Mouse (Mus musculus) lung, embryonic 16.5 days (tissue): ENCODE results near the gene Adamtsl4. TPM values are rescaled to one million over a fixed set of nuclear protein-coding genes. Genes with fewer than 3 reads are reported as not detected.

ENCODE experiments used
- ATAC-seq: fragments of 200-750 bp; cut with Nextera tagmentation; 2 replicates; pipeline ENCODE4 v1.8.0; 2017; ENCODE audit warnings: low read depth, mild to moderate bottlenecking, moderate library complexity
- H3K27ac ChIP-seq: fragments of 300-500 bp; sonication (generic); 2 replicates; pipeline ENCODE4 v1.5.1; 2014; ENCODE audit warnings: mild to moderate bottlenecking, control low read depth, low read length
- H3K27me3 ChIP-seq: fragments of 300-500 bp; sonication (generic); 2 replicates; pipeline ENCODE4 v1.6.1; 2014; ENCODE audit warnings: low read depth, low read length, mixed read lengths; ENCODE audit not compliant: control insufficient read depth, insufficient read depth
- H3K36me3 ChIP-seq: fragments of 300-500 bp; sonication (generic); 2 replicates; pipeline ENCODE4 v1.6.1; 2014; ENCODE audit warnings: low read length; ENCODE audit not compliant: control insufficient read depth, insufficient read depth
- H3K4me1 ChIP-seq: fragments of 300-500 bp; sonication (generic); replicated peaks from 2 replicates; pipeline ENCODE4 v1.6.1; 2014; ENCODE audit warnings: low read length, mixed read lengths; ENCODE audit not compliant: control insufficient read depth, insufficient read depth
- H3K4me2 ChIP-seq: fragments of 300-500 bp; sonication (generic); 2 replicates; pipeline ENCODE4 v1.6.1; 2014; ENCODE audit warnings: low read depth, low read length, control low read depth
- H3K4me3 ChIP-seq: fragments of 300-500 bp; sonication (generic); 2 replicates; pipeline ENCODE4 v1.5.1; 2014; ENCODE audit warnings: mild to moderate bottlenecking, low read length, control low read depth
- H3K9ac ChIP-seq: fragments of 300-500 bp; sonication (generic); 2 replicates; pipeline ENCODE4 v1.6.1; 2014; ENCODE audit warnings: low read length, control low read depth
- H3K9me3 ChIP-seq: fragments of 300-500 bp; sonication (generic); 2 replicates; pipeline ENCODE4 v1.6.1; 2016; ENCODE audit warnings: low read length; ENCODE audit not compliant: control insufficient read depth
- WGBS: fragments of 180-500 bp; shearing (Covaris S2); extraction: QIAGEN DNeasy Blood & Tissue Kit; methylation state at CpG from one replicate; pipeline ENCODE4 v1.1.7; 2014; 5-methylcytosine and 5-hydroxymethylcytosine counted together
- polyA plus RNA-seq: library from polyadenylated mRNA; unstranded; fragments of >200 nt; fragmentation: Nextera tagmentation; extraction: Ambion mirVana; gene quantifications from 2 replicates; pipeline ENCODE4 v1.2.1, GENCODE M21; 2015

Gene Adamtsl4
- polyA plus RNA-seq, 1 experiment from 2014 or later, result 5.5 TPM

DNA sequence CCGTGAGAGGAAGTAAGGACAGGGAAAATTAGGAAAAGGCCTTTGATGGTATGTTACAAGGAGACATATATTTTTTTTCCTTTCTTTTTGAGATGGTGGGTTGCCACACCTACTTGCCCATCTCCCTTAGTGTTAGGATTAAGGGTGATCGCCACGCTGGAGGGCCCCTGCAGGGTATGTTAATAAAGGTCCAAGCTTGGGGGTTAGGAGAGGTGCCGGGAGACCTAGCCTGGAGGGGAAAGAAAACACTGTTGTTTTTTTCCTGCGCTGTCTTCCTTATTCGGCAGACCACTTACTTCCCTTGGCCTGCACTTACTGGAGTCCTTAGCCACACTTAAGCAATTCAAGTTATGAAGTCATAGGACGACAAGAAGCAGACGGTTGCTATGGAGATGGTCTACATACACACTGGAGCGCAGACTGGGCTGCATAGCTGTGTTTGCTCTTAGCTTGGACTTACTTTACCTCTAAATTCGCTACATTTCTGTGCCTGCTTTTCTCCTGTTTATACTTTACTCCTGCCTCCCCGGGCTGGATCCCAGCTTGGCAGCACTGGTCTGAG lies 34.2 kb downstream of the Adamtsl4 start:
- ATAC-seq, result peak; percentile 76
- Histone ChIP-seq H3K9me3 (no peaks in the 10 kb centered on the region), H3K4me1 (peaks cover 9% of the 10 kb centered on the region), H3K4me2 (peak overlapping the region; percentile 42), H3K4me3 (no peak overlapping the region), H3K36me3 (no peaks in the 10 kb centered on the region), H3K9ac (no peak overlapping the region), H3K27ac (peak overlapping the region; percentile 83), H3K27me3 (no peaks in the 10 kb centered on the region)
- 15% methylated on average over 11 of the region's 11 CpGs for WGBS

- 21% methylated on average over 6 of the region's 6 CpGs for WGBS
- Histone ChIP-seq H3K4me1 (peaks cover 9% of the 10 kb centered on the region), H3K9me3 (no peaks in the 10 kb centered on the region), H3K27ac (peak overlapping the region; percentile 83), H3K4me3 (no peak overlapping the region), H3K36me3 (no peaks in the 10 kb centered on the region), H3K9ac (no peak overlapping the region), H3K27me3 (no peaks in the 10 kb centered on the region), H3K4me2 (no peak overlapping the region)
- no peak for ATAC-seq
Observed at GRCm38 (mm10) chr3:95652871-95653270, 34.8 kb downstream of the Adamtsl4 start.

DNA sequence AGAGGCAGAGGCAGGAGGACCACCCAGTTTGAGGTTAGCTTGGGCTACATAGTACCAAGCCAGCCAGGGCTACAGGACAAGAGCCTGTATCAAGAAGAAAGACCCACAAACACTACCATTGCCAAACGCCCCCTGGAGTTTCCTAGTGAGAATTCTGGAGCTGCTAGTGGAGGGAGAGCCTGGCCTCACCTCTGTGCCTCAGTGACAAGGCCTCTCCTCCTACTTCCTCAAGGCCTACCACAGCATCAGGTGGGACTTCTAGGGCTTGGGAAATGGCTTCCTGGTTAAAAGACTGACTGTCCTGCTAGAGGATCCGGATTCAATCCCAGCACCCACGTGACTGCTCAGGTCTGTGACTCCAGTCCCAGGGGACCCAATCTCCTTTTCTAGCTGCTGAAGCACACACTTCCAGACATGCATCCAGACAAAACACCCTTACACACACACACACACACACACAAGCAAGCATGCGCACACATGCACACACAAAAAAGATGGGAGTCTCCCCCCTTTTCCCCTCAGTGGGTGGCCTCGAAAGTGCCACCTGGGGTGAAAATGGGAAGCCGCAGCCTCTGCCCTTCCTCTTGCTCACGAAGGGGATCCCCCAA lies 35.4 kb downstream of the Adamtsl4 start:
- Histone ChIP-seq H3K9ac (no peak overlapping the region), H3K9me3 (no peaks in the 10 kb centered on the region), H3K4me2 (no peak overlapping the region), H3K27ac (no peak overlapping the region), H3K36me3 (no peaks in the 10 kb centered on the region), H3K27me3 (no peaks in the 10 kb centered on the region), H3K4me3 (no peak overlapping the region), H3K4me1 (peaks cover 9% of the 10 kb centered on the region)
- ATAC-seq, result no peak
- 57% methylated on average over 7 of the region's 7 CpGs for WGBS

- Histone ChIP-seq H3K36me3 (no peaks in the 10 kb centered on the region), H3K9me3 (no peaks in the 10 kb centered on the region), H3K27me3 (no peaks in the 10 kb centered on the region), H3K27ac (peak overlapping the region; percentile 23; the same call in 1 of the 2 replicates), H3K4me2 (no peak overlapping the region), H3K9ac (no peak overlapping the region), H3K4me1 (peaks cover 9% of the 10 kb centered on the region), H3K4me3 (no peak overlapping the region)
- 80% methylated on average over 16 of the region's 16 CpGs for WGBS
- ATAC-seq, result no peak
Observed at GRCm38 (mm10) chr3:95651391-95652203, 36.1 kb downstream of the Adamtsl4 start.

DNA sequence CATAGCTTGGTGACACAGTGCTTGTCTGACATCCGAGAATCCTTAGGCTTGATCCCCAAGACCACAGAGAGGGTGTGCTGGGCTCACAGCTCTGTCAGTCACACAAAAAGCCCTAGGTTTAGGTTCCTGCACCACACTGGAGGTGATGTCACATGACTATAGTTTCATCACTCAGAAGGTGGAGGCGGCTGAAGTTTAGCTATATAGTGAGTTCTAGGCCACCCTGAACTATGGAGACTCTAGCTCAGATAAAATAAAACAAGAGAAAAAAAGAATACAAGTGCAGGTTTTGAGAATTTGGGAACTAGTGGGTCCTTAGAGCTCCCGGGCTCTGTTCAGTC lies 36.7 kb downstream of the Adamtsl4 start:
- H3K9me3 ChIP-seq, result no peaks in the 10 kb centered on the region
- no peak for ATAC-seq
- peak overlapping the region; percentile 23 for H3K27ac ChIP-seq
- 74% methylated on average over 3 of the region's 3 CpGs for WGBS
- H3K4me2 ChIP-seq, result no peak overlapping the region
- no peaks in the 10 kb centered on the region for H3K27me3 ChIP-seq
- no peak overlapping the region for H3K9ac ChIP-seq
- peaks cover 9% of the 10 kb centered on the region for H3K4me1 ChIP-seq
- H3K4me3 ChIP-seq, result no peak overlapping the region
- H3K36me3 ChIP-seq, result no peaks in the 10 kb centered on the region

- 46% methylated on average over 6 of the region's 6 CpGs for WGBS
- no peaks in the 10 kb centered on the region for H3K9me3 ChIP-seq
- H3K4me1 ChIP-seq, result peaks cover 9% of the 10 kb centered on the region
- H3K9ac ChIP-seq, result no peak overlapping the region
- H3K4me2 ChIP-seq, result no peak overlapping the region
- peak overlapping the region; percentile 23 for H3K27ac ChIP-seq
- no peak overlapping the region for H3K4me3 ChIP-seq
- no peaks in the 10 kb centered on the region for H3K36me3 ChIP-seq
- peak; percentile 23 for ATAC-seq
- H3K27me3 ChIP-seq, result no peaks in the 10 kb centered on the region
Observed at GRCm38 (mm10) chr3:95650276-95651032, 37.3 kb downstream of the Adamtsl4 start.

DNA sequence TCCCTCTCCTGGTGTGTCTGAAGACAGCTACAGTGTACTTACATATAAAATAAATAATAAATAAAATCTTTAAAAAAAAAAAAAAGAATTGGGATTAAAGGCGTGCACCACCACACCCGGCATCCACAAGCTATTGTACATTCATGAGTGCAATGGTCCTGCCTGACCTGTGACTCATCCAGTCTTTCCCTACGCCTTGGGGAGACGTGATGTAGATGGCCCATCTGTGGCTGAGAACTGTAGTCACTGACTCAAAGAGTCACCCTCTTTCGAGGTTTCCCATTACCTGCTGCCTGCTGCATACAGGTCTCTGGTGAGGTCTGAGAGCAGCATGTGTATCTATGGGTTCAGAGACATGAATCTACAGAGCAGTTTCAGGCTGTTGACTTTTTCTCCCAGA lies 39.7 kb downstream of the Adamtsl4 start:
- ATAC-seq, result no peak
- 89% methylated on average over 5 of the region's 5 CpGs for WGBS
- Histone ChIP-seq H3K4me2 (no peak overlapping the region), H3K4me3 (no peak overlapping the region), H3K4me1 (peaks cover 9% of the 10 kb centered on the region), H3K9me3 (no peaks in the 10 kb centered on the region), H3K36me3 (no peaks in the 10 kb centered on the region), H3K9ac (no peak overlapping the region), H3K27me3 (no peaks in the 10 kb centered on the region), H3K27ac (no peak overlapping the region)

DNA sequence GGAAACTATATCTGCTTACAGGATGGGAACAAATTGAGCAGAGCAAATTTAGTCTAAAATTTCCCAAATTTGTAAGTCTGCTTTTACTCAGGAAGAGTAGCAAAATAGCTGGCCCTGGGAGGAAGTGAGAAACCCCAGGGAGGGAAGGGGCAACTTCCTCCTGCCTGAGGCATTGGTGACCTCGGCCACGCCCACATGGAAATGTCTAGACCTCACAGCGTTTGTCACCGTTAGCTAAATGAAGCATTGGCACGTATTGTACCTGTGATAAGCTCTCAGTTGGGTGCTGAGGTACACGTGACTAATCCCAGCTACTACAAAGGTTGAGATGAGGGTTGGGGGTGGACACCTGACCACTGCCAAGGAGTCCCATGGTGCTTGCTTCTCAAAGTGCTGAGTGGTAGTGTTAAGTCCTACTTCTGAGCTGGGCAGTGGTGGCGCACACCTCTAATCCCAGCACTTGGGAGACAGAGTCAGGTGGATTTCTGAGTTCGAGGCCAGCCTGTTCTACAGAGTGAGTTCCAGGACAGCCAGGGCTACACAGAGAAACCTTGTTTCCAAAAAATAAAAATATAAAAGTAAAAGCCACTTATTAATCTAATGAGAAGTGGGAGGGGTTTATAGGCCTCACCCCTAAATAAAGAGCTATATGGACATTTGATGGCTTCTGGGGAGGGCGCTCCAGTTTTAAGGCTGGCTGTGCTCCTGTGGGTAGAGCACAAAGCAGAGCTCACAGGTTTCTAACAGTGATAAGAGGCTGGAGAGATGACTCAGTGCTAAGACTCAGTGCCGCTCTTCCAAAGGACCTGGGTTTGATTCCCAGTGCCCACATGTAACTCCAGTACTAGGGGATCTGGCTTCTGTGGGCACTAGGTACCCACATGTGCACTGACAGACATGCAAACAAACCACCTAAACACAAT lies 42.1 kb downstream of the Adamtsl4 start:
- Histone ChIP-seq H3K9me3 (no peaks in the 10 kb centered on the region), H3K4me1 (peaks cover 4% of the 10 kb centered on the region), H3K36me3 (no peaks in the 10 kb centered on the region), H3K4me3 (no peak overlapping the region), H3K27ac (no peak overlapping the region), H3K9ac (no peak overlapping the region), H3K4me2 (no peak overlapping the region), H3K27me3 (no peaks in the 10 kb centered on the region)
- no peak for ATAC-seq
- 54% methylated on average over 10 of the region's 10 CpGs for WGBS
